Mouse (Mus musculus): ENCODE measurements around the gene Gas6.

Gas6 gene

DNA sequence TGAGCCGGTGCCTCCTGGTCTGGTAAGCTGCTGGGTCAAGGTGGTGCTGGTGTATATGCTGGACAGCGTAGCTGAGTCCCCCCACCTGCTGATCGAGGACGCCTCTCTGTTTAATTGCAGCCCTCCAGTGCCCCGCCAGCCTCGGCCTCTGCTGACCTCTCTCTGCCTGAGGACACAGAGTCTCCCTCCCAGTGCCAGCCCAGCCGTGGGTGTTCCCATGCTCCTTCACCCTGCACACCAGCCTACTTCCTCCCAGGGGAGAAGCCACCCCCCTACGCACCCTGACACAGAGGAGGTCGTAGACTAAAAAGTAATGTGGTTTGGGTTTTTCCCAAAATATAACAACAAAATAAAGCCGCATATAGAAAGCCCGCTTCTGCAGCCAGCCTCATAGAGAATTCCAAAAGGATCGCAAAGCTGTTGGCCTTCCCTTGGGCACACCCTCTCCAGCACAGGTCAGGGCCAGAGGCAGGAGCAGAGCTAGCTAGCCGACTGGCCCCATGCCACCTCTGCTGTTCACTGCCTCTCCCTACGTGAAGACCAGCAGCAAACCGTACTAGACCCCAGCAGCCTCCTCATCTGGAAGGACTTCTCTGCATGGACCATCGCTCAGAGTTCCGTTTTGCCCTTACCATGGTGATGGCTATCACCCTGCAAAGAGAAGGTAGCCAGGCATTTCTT is 33.1 kb downstream of the Gas6 start:
- DNase-seq (ENCODE audit: low spot score in 2 of 2) = no peak

DNA sequence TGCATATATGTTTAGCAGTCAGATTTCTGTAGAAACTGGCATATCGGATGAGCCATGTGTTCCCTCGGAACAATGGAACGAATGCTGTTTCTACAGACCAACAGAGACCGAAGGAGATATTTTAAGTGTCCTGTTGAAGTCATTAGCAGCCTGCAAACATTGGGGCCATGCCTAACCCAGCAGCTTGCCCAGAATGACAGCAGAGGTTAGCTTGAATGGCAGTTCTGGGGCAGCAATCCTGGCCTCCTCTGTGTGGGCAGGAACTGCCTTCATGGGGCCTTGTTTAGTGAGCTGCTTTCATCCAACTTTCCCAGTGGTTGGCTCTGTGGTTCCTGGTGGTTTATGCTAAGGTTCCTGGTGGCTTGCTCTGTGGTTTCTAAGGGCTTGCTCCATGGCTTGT is 34.9 kb downstream of the Gas6 start:
- DNase-seq (ENCODE audit: low spot score in 2 of 2) = peak in 1 of 2 experiments; percentile 20

DNA sequence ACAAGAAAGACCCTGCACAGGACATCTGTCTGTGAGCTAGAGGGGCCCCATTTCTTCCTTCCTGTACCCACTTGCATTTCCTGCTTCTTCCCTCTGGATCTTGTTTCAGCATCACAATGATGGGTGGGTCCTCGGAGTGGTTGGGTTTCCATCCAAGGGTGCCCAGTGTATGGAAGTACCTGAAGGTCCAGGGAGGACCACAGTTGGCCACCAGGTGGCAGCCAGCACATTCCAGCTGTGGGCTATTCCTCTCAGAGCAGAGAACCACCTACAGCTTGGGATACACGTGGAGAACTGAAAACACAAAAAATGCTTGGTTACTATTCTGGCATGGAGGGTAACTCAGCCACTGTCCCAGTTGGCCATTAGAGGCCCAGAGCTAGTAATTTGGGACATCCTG is 39.0 kb downstream of the Gas6 start:
- peak; percentile 46 to 61 for DNase-seq (ENCODE audit: low spot score in 2 of 2)

DNA sequence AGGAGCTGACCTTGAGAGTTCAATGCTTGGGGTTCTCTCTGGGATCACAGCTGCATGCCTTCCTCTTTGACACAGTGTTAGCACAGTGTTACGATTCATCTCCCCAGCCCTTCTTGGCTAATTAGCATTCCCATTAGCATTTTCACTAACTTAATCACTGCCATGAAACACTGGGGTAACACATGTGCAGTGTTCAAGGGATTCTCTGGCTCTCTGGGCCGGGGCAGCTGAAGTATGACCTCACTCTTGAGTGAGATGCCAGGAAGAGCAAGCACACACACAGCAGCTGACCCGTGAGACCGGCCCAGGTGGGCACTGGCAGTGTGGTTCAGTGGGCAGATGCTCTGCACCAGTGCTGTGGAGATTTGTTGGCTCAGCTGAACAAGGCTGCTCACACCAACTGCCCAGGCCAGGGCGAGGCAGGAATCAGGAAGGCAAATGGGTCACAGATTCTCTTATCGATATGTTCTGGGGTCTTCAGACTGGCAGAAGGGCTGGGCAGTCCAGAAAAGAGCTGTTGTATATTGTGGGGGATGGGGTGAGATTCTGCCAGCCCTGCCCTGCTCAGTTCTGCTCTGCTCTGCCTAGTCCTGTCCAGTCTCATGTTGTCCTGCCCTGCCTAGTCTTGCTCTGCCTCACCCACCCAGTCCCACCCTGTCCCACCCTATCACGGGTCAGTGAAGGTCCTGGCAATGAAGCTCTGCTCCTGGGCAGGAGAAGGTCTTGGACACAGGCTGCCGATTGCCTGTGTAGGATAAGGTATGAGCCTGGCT is 39.8 kb downstream of the Gas6 start:
- DNase-seq (ENCODE audit: low spot score in 2 of 2) = peak in 1 of 2 experiments; percentile 31

DNA sequence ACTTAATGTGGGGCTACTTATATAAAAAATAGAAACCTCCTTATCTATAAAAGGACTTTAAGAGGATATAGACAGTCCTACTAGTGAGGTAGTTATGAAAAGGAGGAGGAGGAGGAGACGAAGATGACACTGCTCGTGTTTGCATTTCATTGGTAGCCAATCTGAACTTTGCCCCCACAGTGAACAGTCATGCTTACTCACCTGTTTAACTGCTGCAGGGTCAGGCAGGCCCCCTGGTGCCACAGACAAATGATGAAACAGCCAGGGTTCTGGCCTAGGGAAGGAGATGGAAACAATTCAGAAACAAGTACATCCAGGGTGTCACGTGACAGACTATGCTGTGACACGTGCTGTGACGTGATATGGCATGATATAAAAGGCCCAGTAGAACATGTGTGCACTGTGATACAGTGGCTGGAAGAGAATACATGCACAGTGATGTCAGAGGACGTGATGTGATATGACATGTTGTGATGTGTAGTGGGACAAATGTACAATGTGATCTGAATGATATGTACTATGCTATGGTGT is 42.5 kb downstream of the Gas6 start:
- no peak for DNase-seq (ENCODE audit: low spot score in 2 of 2)

DNA sequence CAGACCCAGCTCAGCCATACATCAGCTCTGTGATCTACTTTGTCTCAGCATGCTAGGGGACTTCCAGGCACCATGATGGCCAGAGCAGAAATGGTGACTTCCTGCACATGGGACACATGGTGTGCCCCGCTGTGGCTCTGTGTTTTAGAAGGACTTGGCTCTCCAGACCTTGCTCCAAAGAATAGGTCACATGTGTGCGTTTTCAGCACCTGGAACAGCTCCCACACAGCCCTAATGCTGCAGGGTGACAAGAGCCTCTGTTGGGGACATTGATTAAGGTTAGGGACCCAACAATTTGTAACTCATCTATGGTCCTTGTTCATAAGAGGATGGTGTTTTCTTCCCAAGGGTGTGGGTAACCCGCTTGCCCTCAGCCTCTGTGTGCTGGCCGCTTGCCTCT is 46.1 kb downstream of the Gas6 start:
- no peak for DNase-seq (ENCODE audit: low spot score in 2 of 2)

DNA sequence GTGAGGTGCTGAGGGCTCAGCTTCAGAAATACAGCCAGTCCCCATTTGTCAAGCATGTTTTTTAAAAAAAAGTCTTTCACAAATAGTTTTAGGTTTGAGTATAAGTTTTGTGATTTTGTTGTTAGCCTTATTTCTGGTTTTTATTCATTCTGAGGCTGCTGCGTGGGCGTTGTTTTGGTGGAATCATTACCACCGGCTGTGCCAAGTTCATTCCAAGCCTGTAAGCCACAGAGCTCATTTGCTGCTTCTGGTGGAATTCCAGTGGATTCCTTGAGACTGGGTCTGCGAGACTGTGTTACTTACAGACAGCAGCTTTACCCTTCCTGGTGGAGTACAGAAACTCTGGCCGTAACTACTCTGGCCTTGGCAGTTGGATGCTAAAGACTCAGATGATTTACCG is 47.8 kb downstream of the Gas6 start:
- DNase-seq (ENCODE audit: low spot score in 2 of 2) = no peak

DNA sequence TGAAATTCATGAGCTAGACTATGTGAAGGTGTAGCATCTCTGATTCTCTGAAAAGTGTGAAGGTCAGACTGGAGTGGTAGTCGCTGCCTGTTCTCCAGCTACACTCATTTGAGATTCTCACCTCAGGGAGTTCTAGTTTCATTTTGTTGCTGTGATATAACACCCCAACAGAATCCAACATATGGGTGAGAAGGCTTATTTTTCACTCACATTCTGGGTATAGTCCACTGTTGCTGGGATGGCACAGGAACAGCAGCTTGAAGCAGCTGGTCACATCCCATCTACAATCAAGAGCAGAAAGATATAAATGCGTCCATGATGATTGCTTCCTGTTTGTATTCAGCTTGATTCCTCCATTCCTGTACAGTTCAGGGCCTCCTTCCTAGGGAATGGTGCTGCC is 52.1 kb downstream of the Gas6 start:
- no peak for DNase-seq (ENCODE audit: low spot score in 2 of 2)

DNA sequence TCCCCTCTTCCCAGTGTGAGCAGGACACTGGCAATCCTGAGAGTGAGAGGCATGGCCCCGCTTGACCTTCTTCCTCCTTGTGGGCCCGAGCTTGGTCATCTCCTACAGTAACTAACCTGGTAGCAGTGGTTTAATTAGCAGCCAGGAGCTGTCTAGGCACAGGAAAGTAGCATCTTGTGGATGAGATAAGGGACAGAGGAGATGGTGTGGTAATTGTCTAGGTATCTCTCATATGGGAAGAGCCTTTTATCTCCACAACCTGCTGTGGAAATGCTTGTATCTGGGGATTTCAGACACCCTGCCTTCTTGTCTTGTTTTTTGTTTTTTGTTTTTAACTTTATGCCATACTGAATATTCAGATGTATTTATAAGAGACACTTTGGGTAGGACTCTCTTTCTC is 56.8 kb downstream of the Gas6 start:
- DNase-seq (ENCODE audit: low spot score in 2 of 2) = no peak

DNA sequence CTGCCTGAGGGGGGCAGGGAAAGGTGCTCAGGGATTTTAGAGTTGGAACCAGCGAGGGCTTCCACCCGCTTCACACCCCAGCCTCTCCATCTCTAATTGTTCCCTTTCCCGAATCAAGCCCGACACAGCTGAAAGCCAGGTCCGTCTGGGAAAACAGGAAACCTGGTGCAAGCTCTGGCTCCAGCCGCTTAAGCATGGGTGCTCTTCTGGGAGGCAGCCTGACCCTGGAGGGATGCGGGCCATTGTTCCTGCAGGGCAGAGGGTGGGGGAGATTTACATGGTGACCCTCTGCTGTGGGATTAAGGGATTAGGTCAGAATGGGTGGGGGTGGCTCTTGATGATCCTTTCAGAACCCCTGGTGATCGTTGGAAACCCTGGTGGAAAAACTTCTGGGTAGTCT is 58.2 kb downstream of the Gas6 start:
- no peak for DNase-seq (ENCODE audit: low spot score in 2 of 2)

DNA sequence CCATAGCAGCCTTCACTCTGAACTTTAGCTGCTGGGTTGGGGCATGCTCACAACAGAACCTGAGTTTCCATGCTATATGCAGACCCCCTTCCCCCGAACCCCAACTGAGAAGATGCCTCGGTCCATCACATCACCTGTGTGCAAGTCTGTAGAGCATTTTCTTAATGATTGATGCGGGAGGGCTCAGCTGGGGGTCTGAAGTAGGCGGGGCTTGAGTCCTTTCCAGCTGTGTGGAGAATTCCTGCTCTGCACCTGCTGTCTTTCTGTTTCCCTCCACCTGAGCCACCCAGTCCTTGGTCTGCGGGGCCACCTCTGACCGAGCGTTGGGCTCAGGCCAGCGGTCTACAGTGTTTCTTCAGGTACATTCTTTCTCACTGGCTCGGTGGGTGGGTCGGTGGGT is 59.4 kb downstream of the Gas6 start, which contains the start of gene Tmem255b:
TSS of gene Tmem255b (plus strand) at position 301 of the 400 bp plus-strand sequence.
- no peak for DNase-seq (ENCODE audit: low spot score in 2 of 2)

DNA sequence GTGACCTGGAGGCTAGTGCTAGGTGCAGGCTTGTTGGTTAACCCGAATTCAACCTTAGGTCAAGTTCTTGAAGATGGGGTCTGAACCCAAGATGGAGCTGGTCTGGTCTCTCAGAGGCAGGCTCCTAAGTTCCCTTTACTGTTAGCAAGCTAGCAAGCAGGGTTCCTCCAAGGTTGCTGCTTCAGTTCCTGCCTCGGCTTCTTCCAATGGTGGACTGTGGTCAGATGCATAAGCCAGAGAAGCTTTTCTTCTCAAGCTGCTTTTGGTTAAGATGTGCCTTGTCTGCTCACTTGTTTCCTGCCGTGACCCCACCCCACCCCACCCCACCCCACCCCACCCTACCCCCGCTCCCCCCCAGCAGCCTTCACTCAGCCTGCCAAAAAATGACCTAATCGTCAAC is 61.2 kb downstream of the Gas6 start:
- no peak for DNase-seq (ENCODE audit: low spot score in 2 of 2)

DNA sequence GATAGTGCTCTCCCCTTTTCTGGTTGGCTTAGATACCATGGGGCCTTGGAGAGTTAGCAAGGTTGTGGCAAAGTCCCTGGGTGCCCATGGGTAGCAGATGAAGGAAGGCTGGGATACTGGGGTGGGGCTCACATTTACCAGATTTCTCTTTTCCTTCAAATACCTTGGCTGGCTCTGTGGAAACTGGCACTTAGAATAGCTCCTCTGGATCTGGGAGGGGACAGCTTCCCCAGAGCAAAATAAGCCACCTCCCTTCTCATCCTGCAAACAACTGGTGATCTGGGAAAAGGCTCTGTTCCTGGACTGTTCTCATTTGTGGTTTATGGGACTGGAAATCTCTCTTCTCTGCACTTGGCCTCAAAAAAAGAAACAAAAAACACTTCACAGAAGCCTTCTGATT is 63.4 kb downstream of the Gas6 start:
- DNase-seq (ENCODE audit: low spot score in 2 of 2) = no peak

DNA sequence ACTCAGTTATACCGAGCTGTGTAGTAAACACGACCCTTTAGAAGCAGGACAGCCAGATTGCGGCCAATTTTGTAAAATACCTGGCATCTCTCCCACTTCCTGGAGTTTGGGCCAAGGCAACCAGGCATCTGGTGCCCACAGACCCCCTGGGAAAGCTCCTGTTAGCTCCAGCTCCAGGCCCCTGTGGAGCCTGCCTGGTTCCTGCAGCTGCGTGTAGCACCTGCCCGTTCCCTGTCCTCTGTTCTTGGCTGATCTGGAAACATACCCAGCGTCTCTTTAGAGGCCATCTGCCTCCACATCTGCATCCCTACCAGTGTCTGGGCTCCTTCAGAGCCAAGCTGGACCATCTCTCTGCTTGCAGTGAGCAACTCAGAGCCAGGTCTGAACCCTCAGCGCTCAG is 63.9 kb downstream of the Gas6 start:
- DNase-seq (ENCODE audit: low spot score in 2 of 2) = no peak

DNA sequence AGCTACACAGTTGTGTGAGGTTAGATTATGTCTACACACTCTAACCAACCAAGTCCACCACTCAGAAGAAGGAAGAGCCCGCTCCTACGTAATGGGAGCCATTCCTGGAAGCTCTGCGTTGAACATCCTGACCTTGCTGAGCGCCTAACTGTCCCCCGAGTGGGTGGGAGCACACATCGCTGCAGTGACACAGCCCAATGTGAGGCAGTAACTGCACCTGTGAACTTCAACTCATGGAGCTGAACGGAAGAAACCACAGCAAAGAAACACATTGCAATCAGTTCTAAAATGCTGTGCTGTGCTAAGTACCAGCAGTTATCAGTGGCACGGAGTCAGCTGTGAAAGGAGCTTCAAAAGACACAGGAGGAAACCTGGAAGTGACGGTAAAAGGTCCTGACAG is 66.1 kb downstream of the Gas6 start:
- DNase-seq (ENCODE audit: low spot score in 2 of 2) = no peak

DNA sequence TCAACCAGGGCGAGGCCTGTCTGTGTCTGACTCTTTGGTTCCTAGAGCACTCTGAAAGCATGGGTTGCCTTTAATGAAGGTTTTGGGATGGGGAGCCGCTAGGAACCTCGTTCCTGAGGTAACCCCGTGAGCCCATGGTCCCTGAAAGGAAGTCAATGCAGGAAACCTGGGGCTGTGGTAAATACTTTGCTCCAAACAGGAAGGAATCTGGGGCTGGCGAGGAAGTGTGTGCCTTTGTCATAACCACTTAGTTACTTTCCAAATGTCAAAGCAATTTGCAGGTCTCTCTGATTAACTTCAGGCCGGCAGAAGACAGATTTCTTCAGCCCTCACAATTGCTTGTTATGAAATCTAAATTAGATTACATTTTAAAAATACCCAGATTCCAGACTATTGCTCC is 66.9 kb downstream of the Gas6 start:
- DNase-seq (ENCODE audit: low spot score in 2 of 2) = no peak

DNA sequence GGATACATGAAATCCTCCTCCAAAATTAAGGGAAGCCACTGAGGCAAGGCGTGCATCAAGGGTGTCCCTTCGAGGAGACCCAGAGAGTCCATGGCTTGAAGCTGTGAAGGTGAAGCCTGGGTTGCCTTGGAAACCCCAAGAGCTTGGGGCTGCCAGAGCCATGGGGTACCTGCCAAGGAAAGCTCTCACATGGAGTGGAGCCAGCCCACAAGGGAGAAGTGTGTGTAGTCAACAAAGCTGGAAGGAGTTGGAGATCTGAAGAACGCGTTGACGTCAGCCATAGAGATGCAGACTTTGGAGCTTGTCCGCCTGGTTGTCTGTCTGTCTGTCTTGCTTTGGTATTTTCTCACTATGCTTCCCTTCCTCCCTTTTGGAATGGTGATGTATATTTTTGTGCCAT is 73.3 kb downstream of the Gas6 start:
- DNase-seq (ENCODE audit: low spot score in 2 of 2) = peak; percentile 13 to 19

DNA sequence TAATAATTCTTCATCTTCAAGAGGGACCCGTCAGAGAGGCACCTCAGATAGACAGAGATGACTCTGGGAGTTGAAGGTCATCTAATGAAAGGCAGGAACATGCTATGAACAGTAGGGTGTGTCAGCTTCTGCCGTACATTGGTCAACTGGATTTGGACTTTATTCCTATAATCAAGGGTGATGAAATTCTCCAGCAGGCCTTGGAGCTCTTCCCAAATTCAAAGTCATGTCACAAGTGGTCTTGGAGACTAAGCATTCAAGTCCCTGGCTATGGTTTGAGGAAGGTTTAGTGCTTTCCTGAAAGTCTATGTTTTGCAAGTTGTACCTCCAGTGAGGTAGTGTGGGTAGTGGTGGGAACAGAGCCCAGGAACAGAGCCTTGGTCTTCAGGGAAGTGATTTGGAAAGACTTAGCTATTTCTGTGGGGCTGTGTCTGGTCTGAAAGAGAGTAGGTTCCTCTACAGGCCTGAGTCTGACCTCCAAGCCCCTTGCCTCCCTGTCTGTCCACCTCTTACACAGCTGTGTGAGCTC is 75.1 kb downstream of the Gas6 start:
- peak; percentile 13 to 23 for DNase-seq (ENCODE audit: low spot score in 2 of 2)

DNA sequence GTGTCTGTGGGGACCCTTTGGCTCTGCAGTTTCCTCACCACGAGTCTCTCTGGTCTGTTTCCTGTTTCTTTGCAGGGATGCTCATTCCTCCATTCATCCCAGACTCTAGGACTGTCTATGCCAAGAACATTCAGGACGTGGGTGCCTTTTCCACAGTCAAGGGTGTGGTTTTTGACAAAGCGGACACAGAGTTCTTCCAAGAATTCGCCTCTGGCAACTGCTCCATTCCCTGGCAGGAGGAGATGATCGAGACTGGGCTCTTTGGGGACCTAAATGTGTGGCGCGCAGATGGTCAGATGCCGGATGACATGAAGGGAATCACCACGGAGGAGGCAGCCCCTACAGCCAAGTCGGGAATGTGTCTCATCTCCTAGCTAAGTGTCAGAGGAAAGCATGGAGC is 78.4 kb downstream of the Gas6 start:
- DNase-seq (ENCODE audit: low spot score in 2 of 2) = peak; percentile 17 to 45
